Comparison of ENCODE assay signal across 10 mouse cellular contexts in genomic region chr6:136541350-136541749, GRCm38 (mm10). TPM values are rescaled to one million over a fixed set of nuclear protein-coding genes. Genes with fewer than 3 reads are reported as not detected.
DNase-seq lines count a peak whose midpoint lies in the region; ATAC-seq and TF ChIP-seq lines count a peak whose summit lies in the region.
"Had no signal": no experiment of that assay in that cellular context is flagged by ENCODE, and none has a peak within 500 bp of the region (broad histone marks: within the 10 kb centered on the region; RNA-seq: fewer than 3 reads in every experiment).

No protein-coding gene starts in this region.

- H3K27ac ChIP-seq in heart, embryonic 16.5 days (ENCODE audit: low read length), result peak overlapping the region; percentile 63
- H3K27ac ChIP-seq in hindbrain, embryonic 10.5 days, result peak overlapping the region; percentile 87
- H3K27ac ChIP-seq in midbrain, postnatal 0 days (ENCODE audit: low read depth, low read length), result peak overlapping the region; percentile 71

- no peak for DNase-seq in heart, adult 18-20 months
- peak; percentile 61 for DNase-seq in brain, embryonic 14.5 days (ENCODE audit: low read depth)
- DNase-seq in hindbrain, embryonic 10.5 days (ENCODE audit: low spot score), result no peak
- no peak for DNase-seq in midbrain, postnatal 0 days (ENCODE audit: low spot score)
- no peak for DNase-seq in cerebellum, postnatal 4 days (ENCODE audit: low spot score in 2 of 2)
- no peak for DNase-seq in adrenal gland, postnatal 4 days (ENCODE audit: low spot score in 2 of 2)
- DNase-seq: right cerebral cortex, postnatal 4 days; thymus, postnatal 36 days had no signal

- WGBS in heart, embryonic 16.5 days, result 73% methylated on average over 5 of the region's 5 CpGs
- 34% methylated on average over 5 of the region's 5 CpGs for WGBS in hindbrain, embryonic 10.5 days
- WGBS in midbrain, postnatal 0 days, result 20% methylated on average over 5 of the region's 5 CpGs

- no peak overlapping the region for H3K4me3 ChIP-seq in heart, embryonic 16.5 days (ENCODE audit: low read length)
- H3K4me3 ChIP-seq in hindbrain, embryonic 10.5 days, result no peak overlapping the region
- no peak overlapping the region for H3K4me3 ChIP-seq in midbrain, postnatal 0 days (ENCODE audit: low read depth, low read length)

- ATAC-seq in heart, embryonic 16.5 days (replicated peaks; ENCODE audit: extremely low read depth, insufficient read depth, low FRiP score), result no peak
- no peak for ATAC-seq in midbrain, postnatal 0 days (ENCODE audit: low FRiP score)
- no peak for ATAC-seq in monocyte, adult 5-6 weeks (replicated peaks; ENCODE audit: insufficient number of reproducible peaks, low FRiP score, low TSS enrichment, poor library complexity, severe bottlenecking)

- no peak for TF ChIP-seq POLR2A in brain, embryonic 14.5 days (IDR thresholded peaks at IDR 0.05; ENCODE audit: borderline replicate concordance, extremely low read depth, insufficient read depth, insufficient read length, poor library complexity, severe bottlenecking)

- H3K4me1 ChIP-seq in heart, embryonic 16.5 days (ENCODE audit: control insufficient read depth, insufficient read depth, low read length), result peaks cover 30% of the 10 kb centered on the region
- peaks cover 51% of the 10 kb centered on the region for H3K4me1 ChIP-seq in hindbrain, embryonic 10.5 days (replicated peaks)
- peaks cover 9% of the 10 kb centered on the region; the same call in 1 of the 2 replicates for H3K4me1 ChIP-seq in midbrain, postnatal 0 days (ENCODE audit: insufficient read depth, low read length)

- no peak overlapping the region for H3K4me2 ChIP-seq in heart, embryonic 16.5 days (ENCODE audit: low read depth, low read length)
- H3K4me2 ChIP-seq in midbrain, postnatal 0 days (ENCODE audit: low read depth, low read length, poor library complexity, severe bottlenecking), result peak overlapping the region; percentile 20; the same call in 1 of the 2 replicates

- peaks cover 24% of the 10 kb centered on the region for H3K36me3 ChIP-seq in heart, embryonic 16.5 days (ENCODE audit: control insufficient read depth, insufficient read depth)
- H3K36me3 ChIP-seq in hindbrain, embryonic 10.5 days, result peaks cover 40% of the 10 kb centered on the region
- no peaks in the 10 kb centered on the region for H3K36me3 ChIP-seq in midbrain, postnatal 0 days (ENCODE audit: insufficient read depth, low read length)

- H3K27me3 ChIP-seq in heart, embryonic 16.5 days (ENCODE audit: control insufficient read depth, insufficient read depth, low read length), result no peaks in the 10 kb centered on the region
- H3K27me3 ChIP-seq in hindbrain, embryonic 10.5 days (ENCODE audit: insufficient read depth, poor library complexity, severe bottlenecking), result no peaks in the 10 kb centered on the region
- H3K27me3 ChIP-seq in midbrain, postnatal 0 days (ENCODE audit: insufficient read depth, low read length), result no peaks in the 10 kb centered on the region

- H3K9ac ChIP-seq in heart, embryonic 16.5 days (ENCODE audit: low read length), result no peak overlapping the region
- H3K9ac ChIP-seq in midbrain, postnatal 0 days (replicated peaks; ENCODE audit: low read length, poor library complexity, severe bottlenecking), result no peak overlapping the region

- TF ChIP-seq CTCF in brain, embryonic 14.5 days (IDR thresholded peaks at IDR 0.05; ENCODE audit: borderline replicate concordance, extremely low read depth, insufficient read depth, insufficient read length), result no peak
- TF ChIP-seq CTCF in midbrain, postnatal 0 days (IDR thresholded peaks at IDR 0.05), result no peak

- 0 out of 2 replicates have a peak, but pooled peaks cover 2% of the 10 kb centered on the region for H3K9me3 ChIP-seq in heart, embryonic 16.5 days (replicated peaks; ENCODE audit: control insufficient read depth, low read length)
- no peaks in the 10 kb centered on the region for H3K9me3 ChIP-seq in hindbrain, embryonic 10.5 days
- H3K9me3 ChIP-seq in midbrain, postnatal 0 days (ENCODE audit: low read length), result no peaks in the 10 kb centered on the region

RNA-seq across cellular contexts. Expression of gene Atf7ip, which starts 35.4 kb away (rescaled TPM):
- polyA plus RNA-seq in heart, embryonic 16.5 days (2015; fragmentation: Nextera tagmentation; extraction: Ambion mirVana), result 27.9 and 31.4 TPM in 2 replicates
- 10 to 100 TPM; 59.7 to 88.7 TPM for total RNA-seq in heart, adult 18-20 months (2021)
- 40.0 and 67.9 TPM in 2 replicates for polyA plus RNA-seq in brain, embryonic 14.5 days (2012; rRNA removed)
- 41.8 and 47.2 TPM in 2 replicates for polyA plus RNA-seq in hindbrain, embryonic 10.5 days (2016; fragmentation: Nextera tagmentation; extraction: Ambion mirVana)
- 43.1 and 55.2 TPM in 2 replicates for total RNA-seq in midbrain, postnatal 0 days (2014; rRNA removed)
- 18.9 and 28.7 TPM in 2 replicates for polyA plus RNA-seq in midbrain, postnatal 0 days (2015; fragmentation: Nextera tagmentation; extraction: Ambion mirVana)
- total RNA-seq in monocyte, adult 5-6 weeks (2017), result 53.5 to 127 TPM (median 61.9 TPM) in 3 replicates
- total RNA-seq in adrenal gland, postnatal 4 days (2021), result 100 to 1,000 TPM; 119 to 123 TPM
